Mouse (Mus musculus) lung, embryonic 16.5 days (tissue): Measurements from ENCODE around the gene Pcbp2. TPM values are rescaled to one million over a fixed set of nuclear protein-coding genes. Genes with fewer than 3 reads are reported as not detected.

Experiments
- ATAC-seq: fragments of 200-750 bp; cut with Nextera tagmentation; 2 replicates; pipeline ENCODE4 v1.8.0; 2017; ENCODE audit warnings: low read depth, mild to moderate bottlenecking, moderate library complexity
- H3K27ac ChIP-seq: fragments of 300-500 bp; sonication (generic); 2 replicates; pipeline ENCODE4 v1.5.1; 2014; ENCODE audit warnings: mild to moderate bottlenecking, control low read depth, low read length
- H3K27me3 ChIP-seq: fragments of 300-500 bp; sonication (generic); 2 replicates; pipeline ENCODE4 v1.6.1; 2014; ENCODE audit warnings: low read depth, low read length, mixed read lengths; ENCODE audit not compliant: control insufficient read depth, insufficient read depth
- H3K36me3 ChIP-seq: fragments of 300-500 bp; sonication (generic); 2 replicates; pipeline ENCODE4 v1.6.1; 2014; ENCODE audit warnings: low read length; ENCODE audit not compliant: control insufficient read depth, insufficient read depth
- H3K4me1 ChIP-seq: fragments of 300-500 bp; sonication (generic); replicated peaks from 2 replicates; pipeline ENCODE4 v1.6.1; 2014; ENCODE audit warnings: low read length, mixed read lengths; ENCODE audit not compliant: control insufficient read depth, insufficient read depth
- H3K4me2 ChIP-seq: fragments of 300-500 bp; sonication (generic); 2 replicates; pipeline ENCODE4 v1.6.1; 2014; ENCODE audit warnings: low read depth, low read length, control low read depth
- H3K4me3 ChIP-seq: fragments of 300-500 bp; sonication (generic); 2 replicates; pipeline ENCODE4 v1.5.1; 2014; ENCODE audit warnings: mild to moderate bottlenecking, low read length, control low read depth
- H3K9ac ChIP-seq: fragments of 300-500 bp; sonication (generic); 2 replicates; pipeline ENCODE4 v1.6.1; 2014; ENCODE audit warnings: low read length, control low read depth
- H3K9me3 ChIP-seq: fragments of 300-500 bp; sonication (generic); 2 replicates; pipeline ENCODE4 v1.6.1; 2016; ENCODE audit warnings: low read length; ENCODE audit not compliant: control insufficient read depth
- WGBS: fragments of 180-500 bp; shearing (Covaris S2); extraction: QIAGEN DNeasy Blood & Tissue Kit; methylation state at CpG from one replicate; pipeline ENCODE4 v1.1.7; 2014; 5-methylcytosine and 5-hydroxymethylcytosine counted together
- polyA plus RNA-seq: library from polyadenylated mRNA; unstranded; fragments of >200 nt; fragmentation: Nextera tagmentation; extraction: Ambion mirVana; gene quantifications from 2 replicates; pipeline ENCODE4 v1.2.1, GENCODE M21; 2015

The Pcbp2 gene
- polyA plus RNA-seq, 1 experiment from 2014 or later = 199 TPM

GRCm38 (mm10) chr15:102445146-102445545 lies 25.2 kb upstream of the Pcbp2 start, which contains the start of gene Amhr2:
Amhr2 (plus strand) TSS chr15:102445367.
- H3K4me2 ChIP-seq = no peak within 1 kb of the TSS
- ATAC-seq = 0 out of 2 replicates have a peak, but pooled peaks have one; percentile 10
- H3K9ac ChIP-seq = no peak within 1 kb of the TSS

DNA sequence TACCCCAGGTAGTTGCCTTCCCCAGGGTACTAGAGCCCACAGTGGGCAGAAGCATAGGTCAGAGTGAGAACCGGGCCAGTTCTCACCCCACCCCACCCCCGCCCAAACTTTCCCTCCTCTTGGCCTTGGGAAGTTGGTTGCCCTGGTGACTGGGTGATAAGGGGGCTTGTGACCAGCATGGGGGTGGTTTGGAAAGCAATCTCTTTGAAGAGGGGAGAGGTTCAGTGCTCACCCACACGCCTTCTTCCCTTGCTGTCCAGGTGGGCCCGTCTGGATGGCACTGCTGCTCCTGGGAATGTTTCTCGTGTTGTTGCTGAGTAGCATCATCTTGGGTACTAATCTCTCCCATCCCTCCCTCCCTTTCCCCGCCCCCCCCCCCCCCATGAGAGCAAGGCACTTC lies 23.9 kb upstream of the Pcbp2 start:
- Histone ChIP-seq H3K27ac (no peak overlapping the region), H3K36me3 (no peaks in the 10 kb centered on the region), H3K9ac (no peak overlapping the region), H3K27me3 (no peaks in the 10 kb centered on the region), H3K4me2 (no peak overlapping the region), H3K4me1 (no peaks in the 10 kb centered on the region), H3K4me3 (no peak overlapping the region), H3K9me3 (no peaks in the 10 kb centered on the region)
- WGBS = 16% methylated on average over 5 of the region's 6 CpGs
- ATAC-seq = no peak; the same call in 1 of the 2 replicates

More at GRCm38 (mm10) chr15:102445146-102445545, 25.2 kb upstream of the Pcbp2 start, which contains the start of gene Amhr2:
- H3K4me1 ChIP-seq = no peaks in the 10 kb centered on the region
- 42% methylated on average over 8 of the region's 8 CpGs for WGBS
- no peaks in the 10 kb centered on the region for H3K36me3 ChIP-seq
- H3K9me3 ChIP-seq = no peaks in the 10 kb centered on the region
- no peak within 1 kb of the TSS for H3K27ac ChIP-seq
- H3K4me3 ChIP-seq = no peak within 1 kb of the TSS
- H3K27me3 ChIP-seq = no peaks in the 10 kb centered on the region

GRCm38 (mm10) chr15:102449366-102449765 lies 21.0 kb upstream of the Pcbp2 start:
- no peaks in the 10 kb centered on the region for H3K4me1 ChIP-seq
- no peak overlapping the region for H3K9ac ChIP-seq
- no peak for ATAC-seq
- no peak overlapping the region for H3K4me3 ChIP-seq
- no peaks in the 10 kb centered on the region for H3K27me3 ChIP-seq
- no peaks in the 10 kb centered on the region for H3K36me3 ChIP-seq
- H3K9me3 ChIP-seq = no peaks in the 10 kb centered on the region
- WGBS = 46% methylated on average over 8 of the region's 8 CpGs
- H3K27ac ChIP-seq = no peak overlapping the region
- no peak overlapping the region for H3K4me2 ChIP-seq

GRCm38 (mm10) chr15:102450928-102451327 lies 19.4 kb upstream of the Pcbp2 start:
- Histone ChIP-seq H3K27ac (no peak overlapping the region), H3K4me3 (no peak overlapping the region), H3K9me3 (no peaks in the 10 kb centered on the region), H3K27me3 (no peaks in the 10 kb centered on the region), H3K4me1 (no peaks in the 10 kb centered on the region), H3K4me2 (no peak overlapping the region), H3K9ac (no peak overlapping the region), H3K36me3 (no peaks in the 10 kb centered on the region)
- WGBS = 27% methylated on average over 7 of the region's 7 CpGs
- ATAC-seq = 0 out of 2 replicates have a peak, but pooled peaks have one; percentile 30

DNA sequence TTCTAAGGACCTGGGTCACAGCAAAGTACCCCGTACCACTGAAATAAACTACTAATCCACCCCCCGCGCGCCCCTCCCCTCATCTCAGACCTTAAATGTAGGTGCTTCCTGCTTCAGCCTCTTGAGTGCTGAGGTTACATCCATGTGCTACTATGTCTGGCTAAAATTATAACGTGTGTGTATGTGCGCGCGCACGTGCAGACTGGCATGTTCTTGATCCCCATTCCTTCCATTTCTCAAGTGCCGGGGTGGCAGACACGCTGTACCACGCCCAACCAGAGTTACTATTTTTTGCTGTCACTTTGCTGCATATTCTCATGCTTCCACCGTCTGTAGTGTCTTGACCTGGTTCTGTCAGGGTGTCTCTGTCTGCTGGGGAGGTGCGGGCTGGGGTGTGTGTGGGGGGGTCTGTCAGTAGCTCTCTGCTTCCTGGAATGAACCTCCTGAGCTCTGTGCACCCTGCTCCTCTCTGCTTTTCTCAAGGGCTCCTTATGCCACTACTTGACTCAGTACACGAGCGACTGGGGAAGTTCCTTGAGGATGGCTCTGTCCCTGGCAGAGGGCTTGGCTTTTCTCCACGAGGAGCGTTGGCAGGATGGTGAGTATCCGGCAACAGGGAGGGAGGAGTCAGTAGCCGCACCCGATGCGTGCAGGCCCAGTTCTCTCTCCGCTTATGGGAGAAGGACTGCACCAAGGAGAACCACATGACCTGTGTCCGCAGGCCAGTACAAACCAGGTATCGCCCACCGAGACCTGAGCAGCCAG lies 18.5 kb upstream of the Pcbp2 start:
- Histone ChIP-seq H3K4me1 (no peaks in the 10 kb centered on the region), H3K9ac (0 out of 2 replicates have a peak overlapping the region, but pooled peaks have one; percentile 15), H3K4me2 (no peak overlapping the region), H3K36me3 (no peaks in the 10 kb centered on the region), H3K27ac (peak overlapping the region; percentile 38), H3K27me3 (no peaks in the 10 kb centered on the region), H3K9me3 (no peaks in the 10 kb centered on the region), H3K4me3 (no peak overlapping the region)
- peak; percentile 61 for ATAC-seq
- 68% methylated on average over 26 of the region's 26 CpGs for WGBS

- Histone ChIP-seq H3K27me3 (no peaks in the 10 kb centered on the region), H3K9me3 (no peaks in the 10 kb centered on the region), H3K27ac (no peak overlapping the region), H3K4me1 (peaks cover 7% of the 10 kb centered on the region), H3K4me2 (no peak overlapping the region), H3K9ac (no peak overlapping the region), H3K36me3 (no peaks in the 10 kb centered on the region), H3K4me3 (no peak overlapping the region)
- WGBS = 31% methylated on average over 6 of the region's 6 CpGs
- ATAC-seq = no peak
Measured at GRCm38 (mm10) chr15:102455993-102456392, 14.3 kb upstream of the Pcbp2 start.

DNA sequence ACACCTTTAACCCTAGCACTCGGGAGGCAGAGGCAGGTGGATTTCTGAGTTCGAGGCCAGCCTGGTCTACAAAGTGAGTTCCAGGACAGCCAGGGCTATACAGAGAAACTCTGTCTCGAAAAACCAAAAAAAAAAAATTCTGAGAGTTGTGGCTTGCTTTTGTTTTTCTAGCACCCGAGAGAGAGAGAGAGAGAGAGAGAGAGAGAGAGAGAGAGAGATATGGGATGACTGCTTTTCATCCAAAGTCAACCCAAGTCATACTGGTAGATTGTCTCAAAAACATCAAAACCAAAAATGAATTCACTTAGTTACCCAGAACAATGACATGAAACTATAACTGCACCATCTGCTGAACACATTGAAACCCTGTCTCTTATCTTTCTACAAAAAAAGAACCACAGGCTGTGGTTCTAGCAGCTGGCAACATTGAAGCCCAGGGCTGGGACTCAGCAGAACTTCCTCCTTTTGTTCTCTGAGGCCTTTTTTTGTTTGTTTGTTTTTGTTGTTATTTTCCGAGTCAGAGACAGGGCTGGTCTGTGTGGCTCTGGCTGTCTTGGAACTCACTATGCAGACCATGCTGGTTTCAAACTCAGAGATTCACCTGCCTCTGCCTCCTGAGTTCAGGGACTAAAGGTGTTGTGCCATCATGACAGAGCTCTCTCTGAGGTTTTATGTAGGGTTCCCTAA lies 12.1 kb upstream of the Pcbp2 start:
- ATAC-seq = no peak
- Histone ChIP-seq H3K4me3 (peak overlapping the region; percentile 57), H3K9me3 (no peaks in the 10 kb centered on the region), H3K9ac (no peak overlapping the region; the same call in 1 of the 2 replicates), H3K4me2 (peak overlapping the region; percentile 71), H3K27ac (no peak overlapping the region), H3K27me3 (no peaks in the 10 kb centered on the region), H3K36me3 (no peaks in the 10 kb centered on the region), H3K4me1 (peaks cover 7% of the 10 kb centered on the region)
- WGBS = 58% methylated on average over 5 of the region's 5 CpGs

GRCm38 (mm10) chr15:102458904-102459317 lies 11.4 kb upstream of the Pcbp2 start, which contains the start of gene Prr13:
Prr13 (plus strand) TSS chr15:102459028.
- Histone ChIP-seq H3K27ac (peak within 1 kb of the TSS; percentile 40; the same call in 1 of the 2 replicates), H3K4me1 (peaks cover 7% of the 10 kb centered on the region), H3K9me3 (no peaks in the 10 kb centered on the region), H3K4me3 (peak within 1 kb of the TSS; percentile 57), H3K4me2 (peak within 1 kb of the TSS; percentile 71), H3K27me3 (no peaks in the 10 kb centered on the region), H3K9ac (peak within 1 kb of the TSS; percentile 67), H3K36me3 (no peaks in the 10 kb centered on the region)
- ATAC-seq = peak; percentile 93
- under 1% methylated on average over 19 of the region's 19 CpGs for WGBS

DNA sequence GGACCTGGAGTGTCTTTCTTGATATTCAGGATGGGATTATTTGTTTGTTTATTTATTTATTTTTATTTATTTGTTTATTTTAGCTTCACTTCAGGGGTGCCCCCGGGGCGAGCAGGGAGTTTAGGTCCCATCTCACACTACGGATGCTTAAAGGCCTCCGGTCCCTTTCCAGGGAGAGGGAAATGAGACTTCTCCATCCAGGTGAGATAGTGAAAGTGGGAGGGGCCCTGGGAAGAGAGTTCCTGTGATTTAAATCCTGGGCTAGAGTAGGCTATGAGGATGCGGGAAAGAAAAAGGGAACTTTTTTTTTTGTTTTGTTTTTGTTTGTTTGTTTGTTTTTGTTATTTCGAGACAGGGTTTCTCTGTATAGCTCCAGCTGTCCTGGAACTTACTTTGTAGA lies 11.0 kb upstream of the Pcbp2 start:
- Histone ChIP-seq H3K4me1 (peaks cover 7% of the 10 kb centered on the region), H3K27ac (peak overlapping the region; percentile 40; the same call in 1 of the 2 replicates), H3K4me3 (peak overlapping the region; percentile 57), H3K9ac (peak overlapping the region; percentile 67), H3K4me2 (peak overlapping the region; percentile 71), H3K27me3 (no peaks in the 10 kb centered on the region), H3K36me3 (no peaks in the 10 kb centered on the region), H3K9me3 (no peaks in the 10 kb centered on the region)
- ATAC-seq = 0 out of 2 replicates have a peak, but pooled peaks have one; percentile 27
- WGBS = 28% methylated on average over 6 of the region's 6 CpGs
